Mouse (Mus musculus) liver, adult 2 months (tissue): ENCODE measurements at regions not wholly inside any gene's neighbourhood (a gene's known extent, or its start where the extent isn't known, plus 50 kb on each side); places are given as distances from the start of the nearest gene placed in this dataset.

Experiments
- CTCF ChIP-seq: fragments of 200-500 bp; IDR thresholded peaks from 2 replicates; pipeline ENCODE4 v1.5.1; 2011; ENCODE audit warnings: low read depth, low read length, control low read depth
- POLR2A ChIP-seq: fragments of 200-500 bp; IDR thresholded peaks from 2 replicates; pipeline ENCODE4 v1.6.1; 2011; ENCODE audit warnings: low read length, control low read depth; ENCODE audit not compliant: insufficient read depth; ENCODE audit errors: extremely low read depth

DNA sequence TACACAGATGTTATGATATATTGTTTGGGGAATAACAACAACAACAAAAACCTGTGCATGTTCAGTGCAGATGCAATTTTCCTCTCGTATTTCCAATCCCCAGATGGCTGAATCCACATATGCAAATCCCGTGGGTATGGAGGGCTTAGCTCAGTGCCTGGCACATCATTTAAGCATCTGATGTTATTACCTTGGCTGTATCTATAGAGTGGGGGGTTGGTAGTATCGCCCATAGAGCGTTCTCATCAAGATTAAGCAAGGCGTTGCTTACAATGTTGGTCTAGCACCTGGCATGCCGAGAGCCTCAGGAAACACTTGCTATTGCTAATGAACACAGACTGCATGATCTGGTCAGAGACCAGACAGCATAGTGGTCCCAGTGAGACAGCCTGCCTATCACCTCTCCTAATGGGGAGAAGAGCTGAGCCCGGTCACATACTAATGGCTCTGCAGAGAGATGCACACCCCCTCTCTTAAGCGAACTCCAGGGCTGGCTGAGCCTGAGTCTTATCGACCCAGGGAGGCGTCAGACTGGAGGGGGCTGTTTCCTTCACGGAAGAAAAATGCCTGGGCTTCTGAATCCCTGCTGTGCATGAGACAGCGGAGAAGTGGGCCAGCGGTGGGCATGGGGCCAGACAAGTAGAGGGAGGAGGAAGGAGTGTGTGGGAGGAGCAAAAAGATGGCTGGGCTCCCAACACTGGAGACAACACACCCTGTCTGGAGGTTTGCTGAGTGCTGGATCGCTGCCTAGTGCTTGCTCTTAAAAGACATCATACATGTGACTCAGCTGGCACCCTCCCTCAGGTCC lies 190.9 kb upstream of the Ncam1 start:
- TF ChIP-seq CTCF (no peak), POLR2A (no peak)
